Mouse (Mus musculus): ENCODE data around the gene Il11. TPM values are rescaled to one million over a fixed set of nuclear protein-coding genes. Genes with fewer than 3 reads are reported as not detected.
"Not testable (repeated sequence)": the region's sequence is repeated elsewhere in the genome, so short reads cannot be mapped to it uniquely, and the experiment has no call there.

Il11 gene
- polyA plus RNA-seq, 1 experiment from 2014 or later = 0.39 TPM

- no peaks in the 10 kb centered on the region for H3K4me1 ChIP-seq
- H3K27ac ChIP-seq = no peak overlapping the region
- no peak for ATAC-seq (ENCODE audit: low FRiP score, low read depth)
- no peak overlapping the region for H3K4me2 ChIP-seq (replicated peaks)
- no peaks in the 10 kb centered on the region for H3K9me3 ChIP-seq
- no peaks in the 10 kb centered on the region for H3K27me3 ChIP-seq
- no peak overlapping the region for H3K9ac ChIP-seq
- peaks cover 41% of the 10 kb centered on the region for H3K36me3 ChIP-seq
- H3K4me3 ChIP-seq = no peak overlapping the region
Observed at GRCm38 (mm10) chr7:4802247-4802646, 19.6 kb upstream of the Il11 start.

- WGBS = 69% methylated on average over 7 of the region's 7 CpGs
- no peak overlapping the region for H3K4me3 ChIP-seq
- H3K27ac ChIP-seq = no peak overlapping the region
- H3K9me3 ChIP-seq = no peaks in the 10 kb centered on the region
- H3K9ac ChIP-seq = no peak overlapping the region
- H3K4me2 ChIP-seq (replicated peaks) = no peak overlapping the region
- peak; percentile 33; the same call in 1 of the 2 replicates for ATAC-seq (ENCODE audit: low FRiP score, low read depth)
- H3K36me3 ChIP-seq = peaks cover 42% of the 10 kb centered on the region
- H3K27me3 ChIP-seq = 0 out of 2 replicates have a peak, but pooled peaks cover 1% of the 10 kb centered on the region
- peaks cover 13% of the 10 kb centered on the region for H3K4me1 ChIP-seq
Observed at GRCm38 (mm10) chr7:4795767-4796433, 13.2 kb upstream of the Il11 start.

- WGBS = 83% methylated on average over 3 of the region's 3 CpGs
- Histone ChIP-seq H3K9ac (peak overlapping the region; percentile 96; the same call in 1 of the 2 replicates), H3K4me3 (0 out of 2 replicates have a peak overlapping the region, but pooled peaks have one; percentile 10), H3K27me3 (peaks cover 10% of the 10 kb centered on the region), H3K27ac (no peak overlapping the region), H3K4me2 (replicated peaks) (no peak overlapping the region), H3K36me3 (peaks cover 42% of the 10 kb centered on the region), H3K9me3 (no peaks in the 10 kb centered on the region), H3K4me1 (peaks cover 13% of the 10 kb centered on the region)
- ATAC-seq (ENCODE audit: low FRiP score, low read depth) = no peak
Observed at GRCm38 (mm10) chr7:4794631-4795168, 12.0 kb upstream of the Il11 start.

- no peak for ATAC-seq (ENCODE audit: low FRiP score, low read depth)
- peaks cover 18% of the 10 kb centered on the region for H3K4me1 ChIP-seq
- H3K9me3 ChIP-seq = no peaks in the 10 kb centered on the region
- 38% methylated on average over 4 of the region's 4 CpGs for WGBS
- H3K27me3 ChIP-seq = peaks cover 15% of the 10 kb centered on the region
- H3K9ac ChIP-seq = peak overlapping the region; percentile 96
- peak overlapping the region; percentile 91 for H3K4me3 ChIP-seq
- peak overlapping the region; percentile 93 for H3K4me2 ChIP-seq (replicated peaks)
- peaks cover 42% of the 10 kb centered on the region for H3K36me3 ChIP-seq
- peak overlapping the region; percentile 90; the same call in 1 of the 2 replicates for H3K27ac ChIP-seq
Observed at GRCm38 (mm10) chr7:4793674-4794073, 11.0 kb upstream of the Il11 start.

GRCm38 (mm10) chr7:4793248-4793647, 10.6 kb upstream of the Il11 start:
- H3K27me3 ChIP-seq = peaks cover 17% of the 10 kb centered on the region
- under 1% methylated on average over 31 of the region's 31 CpGs for WGBS
- H3K27ac ChIP-seq = peak overlapping the region; percentile 90
- H3K4me3 ChIP-seq = peak overlapping the region; percentile 91
- peak; percentile 1; the same call in 1 of the 2 replicates for ATAC-seq (ENCODE audit: low FRiP score, low read depth)
- peaks cover 22% of the 10 kb centered on the region for H3K4me1 ChIP-seq
- H3K9ac ChIP-seq = peak overlapping the region; percentile 96
- peaks cover 42% of the 10 kb centered on the region for H3K36me3 ChIP-seq
- H3K4me2 ChIP-seq (replicated peaks) = peak overlapping the region; percentile 93
- H3K9me3 ChIP-seq = not testable (repeated sequence)

GRCm38 (mm10) chr7:4792278-4793212, 9.9 kb upstream of the Il11 start, which contains the start of gene Rpl28:
TSS of gene Rpl28 (plus strand) at chr7:4792874.
- Histone ChIP-seq H3K4me1 (peaks cover 24% of the 10 kb centered on the region), H3K4me3 (peak within 1 kb of the TSS; percentile 91), H3K27ac (peak within 1 kb of the TSS; percentile 90), H3K27me3 (peaks cover 19% of the 10 kb centered on the region), H3K36me3 (peaks cover 39% of the 10 kb centered on the region), H3K9me3 (no peaks in the 10 kb centered on the region), H3K4me2 (replicated peaks) (peak within 1 kb of the TSS; percentile 93), H3K9ac (peak within 1 kb of the TSS; percentile 96)
- WGBS = 2% methylated on average over 54 of the region's 54 CpGs
- peak; percentile 90 for ATAC-seq (ENCODE audit: low FRiP score, low read depth)

GRCm38 (mm10) chr7:4789436-4789935, 6.8 kb upstream of the Il11 start, which contains the start of gene Tmem238:
TSS of gene Tmem238 (minus strand) at chr7:4789656.
- H3K27ac ChIP-seq = 0 out of 2 replicates have a peak within 1 kb of the TSS, but pooled peaks have one; percentile 22
- peaks cover 22% of the 10 kb centered on the region for H3K27me3 ChIP-seq
- no peaks in the 10 kb centered on the region for H3K9me3 ChIP-seq
- H3K9ac ChIP-seq = peak within 1 kb of the TSS; percentile 85
- 0 out of 2 replicates have a peak, but pooled peaks have one; percentile 0 for ATAC-seq (ENCODE audit: low FRiP score, low read depth)
- 8% methylated on average over 37 of the region's 40 CpGs for WGBS
- H3K36me3 ChIP-seq = peaks cover 8% of the 10 kb centered on the region
- H3K4me2 ChIP-seq (replicated peaks) = peak within 1 kb of the TSS; percentile 87
- H3K4me1 ChIP-seq = peaks cover 21% of the 10 kb centered on the region
- peak within 1 kb of the TSS; percentile 64 for H3K4me3 ChIP-seq

- 3% methylated on average over 58 of the region's 64 CpGs for WGBS
- peak; percentile 41; the same call in 1 of the 2 replicates for ATAC-seq (ENCODE audit: low FRiP score, low read depth)
- H3K9ac ChIP-seq = peak overlapping the region; percentile 85
Observed at GRCm38 (mm10) chr7:4788499-4789435, 6.1 kb upstream of the Il11 start.

GRCm38 (mm10) chr7:4783667-4784268, 1.1 kb upstream of the Il11 start:
- ATAC-seq (ENCODE audit: low FRiP score, low read depth) = no peak
- WGBS = 75% methylated on average over 14 of the region's 14 CpGs
- Histone ChIP-seq H3K9me3 (no peaks in the 10 kb centered on the region), H3K27ac (no peak overlapping the region), H3K9ac (no peak overlapping the region), H3K4me1 (peaks cover 6% of the 10 kb centered on the region), H3K4me3 (no peak overlapping the region), H3K27me3 (peaks cover 31% of the 10 kb centered on the region), H3K36me3 (no peaks in the 10 kb centered on the region), H3K4me2 (replicated peaks) (no peak overlapping the region)

More at GRCm38 (mm10) chr7:4788499-4789435, 6.1 kb upstream of the Il11 start:
- H3K4me1 ChIP-seq = peaks cover 13% of the 10 kb centered on the region
- H3K4me2 ChIP-seq (replicated peaks) = peak overlapping the region; percentile 87
- H3K27me3 ChIP-seq = peaks cover 22% of the 10 kb centered on the region
- H3K4me3 ChIP-seq = peak overlapping the region; percentile 64
- 0 out of 2 replicates have a peak overlapping the region, but pooled peaks have one; percentile 22 for H3K27ac ChIP-seq
- peaks cover under 1% of the 10 kb centered on the region; the same call in 1 of the 2 replicates for H3K36me3 ChIP-seq
- no peaks in the 10 kb centered on the region for H3K9me3 ChIP-seq

- H3K27me3 ChIP-seq = peaks cover 40% of the 10 kb centered on the region
- no peak overlapping the region for H3K9ac ChIP-seq
- no peak for ATAC-seq (ENCODE audit: low FRiP score, low read depth)
- H3K27ac ChIP-seq = no peak overlapping the region
- H3K4me2 ChIP-seq (replicated peaks) = no peak overlapping the region
- H3K36me3 ChIP-seq = no peaks in the 10 kb centered on the region
- H3K4me1 ChIP-seq = peaks cover 11% of the 10 kb centered on the region
- WGBS = 57% methylated on average over 3 of the region's 3 CpGs
- no peaks in the 10 kb centered on the region for H3K9me3 ChIP-seq
- H3K4me3 ChIP-seq = no peak overlapping the region
Observed at GRCm38 (mm10) chr7:4782130-4782529, 529 bp downstream of the Il11 start.
